Comparison of ENCODE assay signal across 15 mouse cellular contexts in genomic region chr4:99574021-99574531, GRCm38 (mm10).
DNase-seq lines count a peak whose midpoint lies in the region.
"Had no signal": no experiment of that assay in that cellular context is flagged by ENCODE, and none has a peak within 500 bp of the region (broad histone marks: within the 10 kb centered on the region; RNA-seq: fewer than 3 reads in every experiment).

No protein-coding gene starts in this region.

- peaks cover 49% of the 10 kb centered on the region for H3K27me3 ChIP-seq in heart, embryonic 10.5 days (ENCODE audit: insufficient read depth, poor library complexity, severe bottlenecking)

- 40% methylated on average over 11 of the region's 11 CpGs for WGBS in heart, embryonic 10.5 days

- no peaks in the 10 kb centered on the region for H3K36me3 ChIP-seq in heart, embryonic 10.5 days
- H3K36me3 ChIP-seq: embryonic facial prominence, embryonic 13.5 days; heart, embryonic 13.5 days had no signal

- peak; percentile 66 for DNase-seq in heart, adult 11 months
- no peak for DNase-seq in heart, embryonic 10.5 days (ENCODE audit: low spot score)
- peak; percentile 3 for DNase-seq in right cerebral cortex, postnatal 4 days
- no peak for DNase-seq in right cerebral cortex, postnatal 10 days (ENCODE audit: low spot score in 2 of 2)
- DNase-seq in mesoderm, embryonic 11.5 days (ENCODE audit: low read depth, low spot score): peak; percentile 68
- DNase-seq in gastrocnemius, postnatal 25 days: no peak
- DNase-seq in heart, adult 18-20 months: no peak
- no peak for DNase-seq in T-cell, adult 2 months (ENCODE audit: low spot score)
- DNase-seq: adrenal gland, postnatal 25 days; cerebellum, adult 11-12 months; liver; spleen, adult 18-20 months had no signal

- no peaks in the 10 kb centered on the region for H3K9me3 ChIP-seq in heart, embryonic 10.5 days
- H3K9me3 ChIP-seq: embryonic facial prominence, embryonic 13.5 days; heart, embryonic 13.5 days had no signal

- no peak overlapping the region for H3K4me3 ChIP-seq in heart, embryonic 10.5 days
- H3K4me3 ChIP-seq: embryonic facial prominence, embryonic 13.5 days; heart, embryonic 13.5 days had no signal

- no peak overlapping the region for H3K27ac ChIP-seq in heart, embryonic 10.5 days
- H3K27ac ChIP-seq: embryonic facial prominence, embryonic 13.5 days; heart, embryonic 13.5 days; kidney, postnatal 0 days had no signal

- H3K4me1 ChIP-seq in heart, embryonic 10.5 days: peaks cover 6% of the 10 kb centered on the region; the same call in 1 of the 2 replicates

Comparison
In these comparisons a context has a peak if more than half of its experiments do, and no peak if none do; other contexts are left out.
1. DNase-seq: peak in heart, adult 11 months (single experiment), right cerebral cortex, postnatal 4 days (single experiment) and mesoderm, embryonic 11.5 days (single experiment); none in heart, embryonic 10.5 days (single experiment), right cerebral cortex, postnatal 10 days (0 of 2), gastrocnemius, postnatal 25 days (single experiment), heart, adult 18-20 months (0 of 2) and T-cell, adult 2 months (single experiment).